Mouse (Mus musculus): Measurements from ENCODE around the gene Flt1.
A peak's percentile ranks its signal among the peaks of the same experiment; 100 is the strongest.

The Flt1 gene

DNA sequence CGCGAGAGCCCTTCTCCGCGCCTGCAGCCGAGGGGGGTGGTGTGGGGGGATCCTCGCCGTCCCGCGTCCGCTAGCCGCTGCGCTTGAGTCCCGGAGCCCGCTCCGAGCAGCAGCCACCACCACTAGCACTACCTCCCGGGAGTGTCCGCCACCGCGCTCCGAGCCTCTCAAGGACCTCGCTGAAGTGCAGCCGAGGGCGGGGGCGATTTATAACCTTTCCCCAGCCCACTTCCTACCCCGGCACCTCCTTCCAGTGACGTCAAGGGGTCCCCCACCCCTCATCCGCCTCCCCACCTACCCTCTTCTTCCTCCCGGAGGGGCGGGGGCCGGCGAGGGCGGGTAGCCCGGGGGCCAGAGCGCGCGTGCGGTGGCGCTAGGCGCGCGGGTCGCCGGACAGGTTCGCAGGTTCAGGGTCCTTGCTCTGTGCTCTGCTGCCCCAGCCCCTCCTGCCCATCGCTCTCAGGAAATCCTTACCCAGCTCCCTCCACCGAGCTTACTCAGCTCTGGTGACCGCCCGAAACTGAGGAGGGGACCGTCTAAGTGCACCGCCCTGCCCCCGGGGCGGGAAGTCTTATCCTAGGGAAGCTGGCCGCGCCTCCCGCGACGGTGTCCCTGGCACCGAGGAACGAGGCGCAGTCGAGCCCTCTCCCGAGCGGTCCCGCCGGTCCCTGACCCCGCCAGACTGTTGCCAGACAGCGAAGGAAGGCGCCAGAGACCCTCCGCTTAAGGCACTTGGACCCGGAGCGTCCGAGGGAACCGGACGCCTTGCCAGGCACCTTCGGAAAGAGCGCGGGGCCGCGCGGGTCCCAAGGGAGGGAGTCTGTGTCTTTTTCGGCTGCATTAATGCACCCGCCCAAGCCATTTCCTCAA is at the start of gene Flt1:
Gene Flt1 (minus strand): TSS at position 181 of the 870 bp plus-strand sequence.
- DNase-seq (ENCODE audit: extremely low read depth, low read depth): no peak

DNA sequence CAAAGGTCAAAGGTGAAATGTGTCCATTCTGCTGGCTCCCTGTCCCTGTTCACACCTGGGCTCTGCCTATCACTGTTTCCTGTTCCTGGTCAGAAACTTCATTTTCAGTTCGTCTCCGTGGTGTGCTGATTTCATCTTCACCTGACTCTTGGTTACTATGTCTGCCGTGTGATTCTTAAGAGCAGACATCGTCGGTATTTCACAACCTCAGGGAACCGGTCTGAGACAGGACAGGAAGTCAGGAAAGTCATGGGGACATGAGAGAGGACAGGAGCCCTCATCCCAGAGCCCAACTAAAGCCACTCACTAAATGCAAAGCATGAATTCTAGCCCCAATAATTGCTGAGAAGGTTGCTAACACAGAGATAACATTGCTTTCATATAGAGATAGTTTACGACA is 49.4 kb upstream of the Flt1 start:
- no peak for DNase-seq (ENCODE audit: extremely low read depth, low read depth)

- no peak for DNase-seq (ENCODE audit: extremely low read depth, low read depth)
Observed at GRCm38 (mm10) chr5:147769918-147770317, 44.1 kb upstream of the Flt1 start.

DNA sequence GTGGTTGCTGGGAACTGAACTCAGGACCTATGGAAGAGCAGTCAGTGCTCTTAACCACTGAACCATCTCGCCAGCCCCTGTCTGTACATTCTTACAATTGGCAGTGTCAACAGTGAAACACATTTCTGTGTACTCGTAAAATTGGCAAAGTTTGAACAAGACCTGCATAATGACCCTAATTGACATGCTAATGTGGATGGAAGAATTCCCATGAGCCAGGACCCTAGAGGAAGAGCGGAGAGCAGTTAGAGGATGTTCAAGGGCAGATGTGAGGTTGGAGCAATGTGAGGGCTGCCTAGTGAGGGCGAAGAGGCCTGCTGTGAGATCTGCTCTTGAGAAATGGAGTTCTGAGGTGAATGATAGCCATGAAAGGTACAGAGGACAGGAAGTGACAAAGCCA is 38.2 kb upstream of the Flt1 start:
- DNase-seq (ENCODE audit: extremely low read depth, low read depth): no peak

DNA sequence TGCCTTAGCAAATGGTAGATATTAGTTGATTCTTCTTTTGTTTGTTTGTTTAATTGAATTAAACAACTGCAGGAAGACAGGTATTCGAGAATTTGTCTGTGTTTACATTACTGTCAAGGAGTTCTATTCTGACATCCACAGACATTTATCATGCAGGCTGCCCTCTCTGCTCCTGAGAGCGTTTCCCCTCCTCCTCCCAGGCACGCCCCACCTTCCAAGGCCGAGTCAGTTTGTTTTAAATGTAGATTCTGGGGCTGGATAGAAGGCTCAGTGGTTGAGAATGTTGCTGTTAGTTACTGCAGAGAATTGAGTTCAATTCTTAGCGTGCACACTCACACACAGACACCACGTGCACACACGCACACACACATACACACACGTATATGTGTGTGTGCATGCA is 36.2 kb upstream of the Flt1 start:
- no peak for DNase-seq (ENCODE audit: extremely low read depth, low read depth)

- peak; percentile 34 for DNase-seq (ENCODE audit: extremely low read depth, low read depth)
Observed at GRCm38 (mm10) chr5:147761275-147761674, 35.5 kb upstream of the Flt1 start.

GRCm38 (mm10) chr5:147758640-147759319 is 33.0 kb upstream of the Flt1 start:
- peak; percentile 19 for DNase-seq (ENCODE audit: extremely low read depth, low read depth)

DNA sequence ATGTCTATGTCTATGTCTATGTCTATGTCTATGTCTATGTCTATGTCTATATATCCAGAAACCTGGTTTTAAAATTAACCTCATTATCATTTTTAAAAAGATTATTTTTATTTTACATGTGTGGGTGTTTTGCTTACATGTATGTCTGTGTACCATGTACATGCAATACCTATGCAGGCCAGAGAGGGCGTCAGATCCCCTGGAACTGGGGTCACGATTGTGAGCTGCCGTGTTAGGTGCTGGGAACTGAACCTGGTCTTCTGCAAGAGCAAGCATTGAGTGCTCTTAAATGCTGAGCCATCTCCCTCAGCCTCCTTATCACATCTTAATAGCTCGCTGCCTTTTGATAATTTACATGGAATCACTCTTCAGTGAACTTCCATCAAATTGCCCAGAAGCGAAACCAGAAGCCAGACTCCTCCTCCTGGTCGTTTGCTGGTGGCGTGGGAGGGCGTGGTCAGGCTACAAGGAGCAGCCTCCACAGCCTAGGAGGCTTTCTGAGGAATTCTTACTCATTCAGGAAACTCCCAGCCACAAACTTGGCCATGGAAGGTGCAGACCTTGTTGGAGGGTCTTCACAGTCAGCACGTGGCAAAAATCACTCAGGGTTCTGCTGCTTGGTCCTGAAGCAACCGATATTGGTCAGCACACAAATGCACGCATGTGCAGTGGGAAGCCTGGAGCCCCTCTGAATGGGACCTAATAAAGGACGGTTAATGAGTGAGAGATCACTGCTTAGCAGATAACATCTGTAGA is 32.2 kb upstream of the Flt1 start:
- peak; percentile 75 for DNase-seq (ENCODE audit: extremely low read depth, low read depth)

DNA sequence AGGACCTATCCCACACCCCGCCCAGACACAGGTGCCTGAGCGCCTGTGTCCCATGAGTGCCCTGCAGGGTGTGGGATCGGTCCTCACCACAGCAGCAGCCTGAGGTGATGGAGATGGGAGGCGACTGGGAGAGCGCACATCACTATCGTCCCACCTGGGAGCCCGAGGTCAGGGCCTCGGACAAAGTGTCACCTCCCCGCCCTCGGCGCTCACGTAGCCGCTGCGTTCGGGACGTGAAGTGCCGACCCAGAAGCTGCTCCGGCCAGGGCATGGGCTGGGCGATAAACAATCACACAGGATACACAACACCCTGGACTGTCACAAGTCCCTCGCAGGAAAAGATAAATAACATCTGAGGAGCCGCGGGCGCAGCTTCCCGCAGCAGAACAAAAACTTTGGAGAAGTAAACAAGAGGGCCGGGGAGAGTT is 27.1 kb upstream of the Flt1 start:
- no peak for DNase-seq (ENCODE audit: extremely low read depth, low read depth)

- no peak for DNase-seq (ENCODE audit: extremely low read depth, low read depth)
Observed at GRCm38 (mm10) chr5:147751673-147752130, 25.9 kb upstream of the Flt1 start.

GRCm38 (mm10) chr5:147749972-147750371 is 24.2 kb upstream of the Flt1 start:
- DNase-seq (ENCODE audit: extremely low read depth, low read depth): no peak

DNA sequence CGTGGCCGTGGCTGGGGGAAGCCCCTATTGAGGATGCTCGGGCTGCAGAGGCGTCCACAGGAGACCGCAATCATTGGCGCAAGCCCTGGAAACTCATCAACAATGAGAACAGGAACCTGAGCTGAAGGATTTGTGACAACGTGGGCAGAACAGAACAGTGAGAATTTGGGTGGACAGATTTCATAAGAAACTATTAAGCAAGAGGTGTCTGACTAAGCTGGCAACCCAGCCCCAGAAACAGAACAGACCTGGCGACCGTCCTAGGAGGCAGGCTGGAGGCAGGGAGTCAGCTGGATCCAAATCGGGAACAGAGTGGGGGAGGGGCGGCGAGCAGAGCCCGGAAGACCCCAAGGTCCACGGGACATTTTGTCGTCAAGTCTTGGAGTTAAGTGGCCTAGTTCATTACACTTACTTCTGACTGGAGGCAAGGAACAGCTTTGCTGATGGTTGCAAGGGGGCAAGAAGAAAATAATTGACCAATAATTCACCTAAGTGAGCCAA is 22.3 kb upstream of the Flt1 start:
- DNase-seq (ENCODE audit: extremely low read depth, low read depth): no peak

GRCm38 (mm10) chr5:147744900-147745653 is 19.3 kb upstream of the Flt1 start:
- DNase-seq (ENCODE audit: extremely low read depth, low read depth): no peak

GRCm38 (mm10) chr5:147742468-147743111 is 16.8 kb upstream of the Flt1 start:
- no peak for DNase-seq (ENCODE audit: extremely low read depth, low read depth)

GRCm38 (mm10) chr5:147736766-147737280 is 11.0 kb upstream of the Flt1 start:
- DNase-seq (ENCODE audit: extremely low read depth, low read depth): no peak

DNA sequence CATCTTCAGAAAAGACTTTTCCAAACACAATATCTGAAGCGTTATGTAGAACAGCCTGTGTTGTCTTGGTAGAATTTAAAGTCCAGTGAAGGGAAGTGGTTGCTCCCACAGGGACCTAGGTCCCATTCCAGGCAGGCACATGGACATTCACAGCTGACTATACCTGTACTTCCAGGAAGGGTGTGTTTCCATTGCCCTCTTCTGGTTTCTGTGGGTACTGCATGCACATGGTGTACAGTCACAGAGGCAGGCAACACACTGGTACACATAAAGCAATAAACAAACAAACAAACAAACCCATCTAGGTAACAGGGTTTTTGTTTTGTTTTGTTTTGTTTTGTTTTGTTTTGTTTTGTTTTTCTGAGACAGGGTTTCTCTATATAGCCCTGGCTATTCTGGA is 7.9 kb upstream of the Flt1 start:
- peak; percentile 41 for DNase-seq (ENCODE audit: extremely low read depth, low read depth)

DNA sequence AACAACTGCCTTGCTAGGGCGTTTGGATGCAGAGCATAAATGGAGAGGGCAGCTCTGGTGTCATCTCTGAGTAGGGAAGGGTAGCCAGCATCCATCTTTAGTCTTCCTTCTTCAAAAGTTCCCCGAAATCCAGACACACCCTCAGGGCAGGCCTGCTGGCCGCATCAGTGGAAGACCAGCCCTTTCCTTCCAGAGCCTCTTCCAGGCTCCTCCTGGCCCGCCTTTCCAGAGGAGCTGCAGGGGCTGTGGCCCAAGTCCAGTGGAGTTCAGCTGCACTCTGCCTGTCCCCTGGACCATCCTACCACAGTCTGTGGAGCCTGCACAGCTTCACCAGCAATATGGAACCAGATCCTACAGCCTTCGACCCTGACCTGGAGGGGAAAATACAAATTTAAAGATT is 7.1 kb upstream of the Flt1 start:
- no peak for DNase-seq (ENCODE audit: extremely low read depth, low read depth)

DNA sequence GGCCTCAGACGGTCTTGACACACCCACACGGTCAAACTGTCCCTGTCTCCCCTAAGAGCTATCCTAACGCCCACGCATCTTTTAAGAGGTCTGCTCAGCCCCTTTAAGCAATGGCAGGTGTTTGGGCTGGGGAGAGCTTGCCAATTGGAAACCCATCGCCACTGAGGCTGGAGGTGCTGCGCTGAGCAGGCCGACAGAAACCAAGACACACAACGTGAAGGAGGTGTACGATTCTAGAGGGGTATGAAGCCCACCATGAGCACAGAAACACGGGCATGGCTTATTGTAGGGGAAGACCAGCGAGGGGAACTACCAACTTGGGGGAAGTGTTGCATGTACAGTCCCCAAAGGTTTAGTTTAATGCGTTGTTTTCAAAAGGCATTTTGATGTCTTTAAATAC is 1.7 kb upstream of the Flt1 start:
- DNase-seq (ENCODE audit: extremely low read depth, low read depth): no peak

DNA sequence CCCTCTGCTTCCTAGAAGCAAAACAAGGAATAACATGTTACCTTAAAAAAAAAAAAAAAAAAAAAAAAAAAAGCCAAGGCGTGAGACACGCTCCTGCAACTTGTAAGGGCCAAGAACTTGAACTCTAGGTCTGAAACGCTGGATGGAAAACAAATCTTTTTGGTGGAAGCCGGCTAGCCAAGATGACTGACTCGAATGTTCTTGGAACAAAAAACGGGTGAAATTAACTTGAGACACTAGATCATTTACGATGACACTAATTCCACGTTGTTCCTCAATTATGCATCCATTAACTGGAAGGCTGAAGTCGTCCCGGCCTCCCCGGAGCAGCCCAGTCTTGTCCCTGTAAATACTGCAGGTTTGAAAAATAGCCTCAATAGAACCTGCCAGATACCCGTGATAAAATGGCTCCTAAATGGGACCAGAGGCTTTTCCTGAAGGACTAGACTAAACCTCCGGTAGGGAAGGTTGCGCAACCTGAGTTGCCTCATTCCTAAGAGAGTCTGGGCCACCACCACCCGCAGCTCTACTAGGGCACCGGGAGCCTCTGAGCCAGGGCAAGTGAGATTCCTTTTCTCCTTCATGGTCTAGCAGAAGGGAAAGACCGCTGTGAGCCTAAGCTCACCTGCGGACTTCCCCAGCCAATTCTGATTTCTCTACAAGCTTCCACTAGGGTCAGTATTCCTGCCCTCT is 1.0 kb upstream of the Flt1 start:
- no peak for DNase-seq (ENCODE audit: extremely low read depth, low read depth)
